Mouse (Mus musculus): ENCODE data around the gene Gab1.

GRCm38 (mm10) chr8:80826996-80827395 lies 53.3 kb downstream of the Gab1 start:
- TF ChIP-seq POLR2A (IDR thresholded peaks at IDR 0.05; ENCODE audit: insufficient read depth, low read depth, low read length) (no peak), CTCF (IDR thresholded peaks at IDR 0.05; ENCODE audit: insufficient read depth, low read depth, low read length) (no peak)

Data from olfactory bulb, adult 2 months (tissue).